Mouse (Mus musculus) lung, embryonic 14.5 days (tissue): Measurements from ENCODE around the gene Picalm. TPM values are rescaled to one million over a fixed set of nuclear protein-coding genes. Genes with fewer than 3 reads are reported as not detected.

Source experiments
- ATAC-seq: fragments of 200-750 bp; cut with Nextera tagmentation; 2 replicates; pipeline ENCODE4 v1.8.0; 2017; ENCODE audit warnings: mild to moderate bottlenecking, moderate TSS enrichment, moderate library complexity; ENCODE audit not compliant: insufficient read depth
- DNase-seq: peaks from one replicate; pipeline ENCODE4 v3.0.0-alpha.2; 2015
- H3K27ac ChIP-seq: fragments of 300-500 bp; sonication (generic); 2 replicates; pipeline ENCODE4 v1.5.1; 2014; ENCODE audit warnings: low read depth, mild to moderate bottlenecking, moderate library complexity
- H3K27me3 ChIP-seq: fragments of 300-500 bp; sonication (generic); 2 replicates; pipeline ENCODE4 v1.6.1; 2014; ENCODE audit warnings: low read length, control low read depth; ENCODE audit not compliant: insufficient read depth
- H3K36me3 ChIP-seq: fragments of 300-500 bp; sonication (generic); 2 replicates; pipeline ENCODE4 v1.6.1; 2014; ENCODE audit warnings: control low read depth; ENCODE audit not compliant: insufficient read depth
- H3K4me1 ChIP-seq: fragments of 300-500 bp; sonication (generic); 2 replicates; pipeline ENCODE4 v1.6.1; 2014; ENCODE audit warnings: antibody characterized with exemption, control low read depth; ENCODE audit not compliant: insufficient read depth
- H3K4me2 ChIP-seq: fragments of 300-500 bp; sonication (generic); 2 replicates; pipeline ENCODE4 v1.6.1; 2014; ENCODE audit warnings: mild to moderate bottlenecking
- H3K4me3 ChIP-seq: fragments of 300-500 bp; sonication (generic); 2 replicates; pipeline ENCODE4 v1.5.1; 2014; ENCODE audit warnings: low read depth, low read length
- H3K9ac ChIP-seq: fragments of 300-500 bp; sonication (generic); 2 replicates; pipeline ENCODE4 v1.6.1; 2014
- H3K9me3 ChIP-seq: fragments of 300-500 bp; sonication (generic); 2 replicates; pipeline ENCODE4 v1.6.1; 2016; ENCODE audit warnings: low read depth, low read length, control low read depth
- CTCF ChIP-seq: IDR thresholded peaks from 2 replicates; pipeline ENCODE4 v1.5.1; 2016; ENCODE audit warnings: antibody characterized with exemption, low read depth
- WGBS: fragments of 180-500 bp; shearing (Covaris S2); extraction: QIAGEN DNeasy Blood & Tissue Kit; methylation state at CpG from one replicate; pipeline ENCODE4 v1.1.7; 2014; 5-methylcytosine and 5-hydroxymethylcytosine counted together
- polyA plus RNA-seq: library from polyadenylated mRNA; unstranded; fragments of >200 nt; fragmentation: Nextera tagmentation; extraction: Ambion mirVana; gene quantifications from 2 replicates; pipeline ENCODE4 v1.2.1, GENCODE M21; 2014

Gene Picalm
- polyA plus RNA-seq, 1 experiment from 2014 or later, result 53.6 TPM

DNA sequence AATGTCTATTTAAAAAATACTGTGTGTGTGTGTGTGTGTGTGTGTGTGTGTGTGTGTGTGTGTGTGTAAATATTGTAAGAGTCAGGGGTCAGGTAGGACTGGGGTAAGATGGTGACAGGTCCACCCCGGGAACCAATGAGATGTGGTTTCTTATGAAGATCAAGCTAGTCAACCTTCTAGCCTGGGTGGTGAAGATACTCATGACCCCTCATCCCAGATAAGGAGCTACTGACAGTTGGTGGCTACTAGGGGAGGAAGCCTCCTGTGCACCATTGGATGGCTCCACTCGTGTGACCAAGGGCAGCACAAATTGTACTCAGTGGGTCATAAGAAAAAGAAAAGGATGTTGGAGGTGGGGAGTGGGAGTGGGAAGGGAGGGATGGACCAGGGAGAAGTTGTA is 129.9 kb downstream of the Picalm start:
- no peak overlapping the region for H3K4me2 ChIP-seq
- no peaks in the 10 kb centered on the region for H3K36me3 ChIP-seq
- H3K9ac ChIP-seq, result no peak overlapping the region
- H3K4me3 ChIP-seq, result no peak overlapping the region
- H3K27me3 ChIP-seq, result no peaks in the 10 kb centered on the region
- no peak for TF ChIP-seq CTCF
- H3K27ac ChIP-seq, result no peak overlapping the region
- ATAC-seq (no peak), DNase-seq (no peak)
- 72% methylated on average over 2 of the region's 2 CpGs for WGBS
- H3K4me1 ChIP-seq, result no peaks in the 10 kb centered on the region
- no peaks in the 10 kb centered on the region for H3K9me3 ChIP-seq

DNA sequence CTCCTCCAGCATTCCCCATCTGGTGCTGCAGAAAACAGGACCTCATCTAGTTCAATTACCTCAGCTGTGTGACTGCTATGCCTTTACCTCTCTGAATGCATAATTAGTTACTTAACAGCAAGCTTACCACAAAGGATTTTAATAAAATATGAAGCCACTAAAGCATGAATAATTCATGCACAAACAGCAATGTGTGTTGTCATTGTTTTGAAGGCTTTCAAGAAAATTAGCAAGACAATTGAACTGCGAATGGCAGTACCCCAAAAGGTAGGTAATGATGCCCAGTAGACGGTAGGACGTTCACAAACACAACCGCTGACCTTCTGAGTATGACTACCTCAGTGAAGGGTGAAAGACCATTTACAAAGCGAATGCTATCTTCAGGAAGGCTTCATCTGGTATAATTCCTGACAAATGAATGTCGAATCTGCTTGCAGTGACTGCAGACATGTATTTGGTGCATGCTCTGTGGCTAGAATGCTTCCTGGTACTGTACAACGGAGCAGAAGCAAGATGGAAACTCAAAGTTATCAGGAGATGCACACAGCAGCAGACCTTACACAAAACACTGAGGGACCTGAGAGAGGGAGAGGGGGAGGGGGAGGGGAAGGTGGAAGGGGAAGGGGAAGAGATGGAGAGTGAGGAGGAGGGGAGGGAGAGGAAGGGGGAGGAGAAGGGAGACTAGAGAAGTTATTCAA is 132.0 kb downstream of the Picalm start:
- no peaks in the 10 kb centered on the region for H3K36me3 ChIP-seq
- TF ChIP-seq CTCF, result no peak
- H3K27ac ChIP-seq, result no peak overlapping the region
- H3K9me3 ChIP-seq, result no peaks in the 10 kb centered on the region
- ATAC-seq (no peak), DNase-seq (no peak)
- no peak overlapping the region for H3K4me2 ChIP-seq
- H3K4me1 ChIP-seq, result no peaks in the 10 kb centered on the region
- WGBS, result 36% methylated on average over 7 of the region's 7 CpGs
- H3K27me3 ChIP-seq, result no peaks in the 10 kb centered on the region
- H3K9ac ChIP-seq, result no peak overlapping the region
- no peak overlapping the region for H3K4me3 ChIP-seq

Other genes with a start within 250 kb of the Picalm start
- not detected in 2 replicates for gene Ccdc81, start 226.6 kb upstream of the Picalm start, polyA plus RNA-seq
- gene Hikeshi, start 189.0 kb upstream of the Picalm start, polyA plus RNA-seq, result 126 and 136 TPM in 2 replicates
- 75.5 and 78.1 TPM in 2 replicates for gene Eed, start 149.2 kb upstream of the Picalm start, polyA plus RNA-seq
- gene Ccdc83, start 135.6 kb downstream of the Picalm start, polyA plus RNA-seq, result not detected in 2 replicates
- 3.7 and 4.0 TPM in 2 replicates for gene Sytl2, start 172.0 kb downstream of the Picalm start, polyA plus RNA-seq